Mouse (Mus musculus) midbrain, embryonic 16.5 days (tissue): ENCODE results near the gene Actrt2. TPM values are rescaled to one million over a fixed set of nuclear protein-coding genes. Genes with fewer than 3 reads are reported as not detected.

Source experiments
- ATAC-seq: fragments of 200-750 bp; cut with Nextera tagmentation; 2 replicates; pipeline ENCODE4 v1.8.0; 2017; ENCODE audit warnings: moderate TSS enrichment
- H3K27ac ChIP-seq: fragments of 300-500 bp; sonication (generic); 2 replicates; pipeline ENCODE4 v1.5.1; 2014; ENCODE audit warnings: mild to moderate bottlenecking, low read length, mixed read lengths
- H3K27me3 ChIP-seq: fragments of 300-500 bp; sonication (generic); 2 replicates; pipeline ENCODE4 v1.6.1; 2014; ENCODE audit warnings: low read depth, low read length, mixed read lengths; ENCODE audit not compliant: control insufficient read depth, insufficient read depth
- H3K36me3 ChIP-seq: fragments of 300-500 bp; sonication (generic); 2 replicates; pipeline ENCODE4 v1.6.1; 2014; ENCODE audit warnings: mild to moderate bottlenecking, low read length, moderate library complexity, mixed read lengths; ENCODE audit not compliant: control insufficient read depth, insufficient read depth
- H3K4me1 ChIP-seq: fragments of 300-500 bp; sonication (generic); 2 replicates; pipeline ENCODE4 v1.6.1; 2014; ENCODE audit warnings: mild to moderate bottlenecking, low read length, mixed read lengths; ENCODE audit not compliant: control insufficient read depth, insufficient read depth
- H3K4me2 ChIP-seq: fragments of 300-500 bp; sonication (generic); 2 replicates; pipeline ENCODE4 v1.6.1; 2014; ENCODE audit warnings: mild to moderate bottlenecking, low read length, mixed read lengths
- H3K4me3 ChIP-seq: fragments of 300-500 bp; sonication (generic); 2 replicates; pipeline ENCODE4 v1.5.1; 2014; ENCODE audit warnings: low read depth, mild to moderate bottlenecking, low read length, moderate library complexity, mixed read lengths
- H3K9ac ChIP-seq: fragments of 300-500 bp; sonication (generic); 2 replicates; pipeline ENCODE4 v1.6.1; 2014; ENCODE audit warnings: low read depth, low read length, mixed read lengths
- H3K9me3 ChIP-seq: fragments of 300-500 bp; sonication (generic); replicated peaks from 2 replicates; pipeline ENCODE4 v1.6.1; 2014; ENCODE audit warnings: mild to moderate bottlenecking, low read length, mixed read lengths; ENCODE audit not compliant: control insufficient read depth, poor library complexity, severe bottlenecking
- WGBS: fragments of 180-500 bp; shearing (Covaris S2); extraction: QIAGEN DNeasy Blood & Tissue Kit; methylation state at CpG from one replicate; pipeline ENCODE4 v1.1.7; 2014; 5-methylcytosine and 5-hydroxymethylcytosine counted together
- polyA plus RNA-seq: library from polyadenylated mRNA; unstranded; fragments of >200 nt; fragmentation: Nextera tagmentation; extraction: Ambion mirVana; gene quantifications from 2 replicates; pipeline ENCODE4 v1.2.1, GENCODE M21; 2015

Actrt2 gene
- polyA plus RNA-seq, 1 experiment from 2014 or later: not detected

- WGBS: 66% methylated on average over 7 of the region's 7 CpGs
- Histone ChIP-seq H3K4me1 (no peaks in the 10 kb centered on the region), H3K4me3 (no peak overlapping the region), H3K27me3 (no peaks in the 10 kb centered on the region; the same call in 1 of the 2 replicates), H3K27ac (no peak overlapping the region; the same call in 1 of the 2 replicates), H3K36me3 (no peaks in the 10 kb centered on the region), H3K9ac (no peak overlapping the region), H3K9me3 (no peaks in the 10 kb centered on the region), H3K4me2 (no peak overlapping the region)
- ATAC-seq: no peak
Measured at GRCm38 (mm10) chr4:154703426-154704070, 35.9 kb upstream of the Actrt2 start.

- Histone ChIP-seq H3K9ac (no peak overlapping the region), H3K27ac (no peak overlapping the region), H3K9me3 (no peaks in the 10 kb centered on the region), H3K4me1 (peaks cover 4% of the 10 kb centered on the region; the same call in 1 of the 2 replicates), H3K27me3 (no peaks in the 10 kb centered on the region; the same call in 1 of the 2 replicates), H3K36me3 (no peaks in the 10 kb centered on the region), H3K4me3 (no peak overlapping the region), H3K4me2 (no peak overlapping the region)
- WGBS: 92% methylated on average over 7 of the region's 7 CpGs
- no peak for ATAC-seq
Measured at GRCm38 (mm10) chr4:154702931-154703330, 35.3 kb upstream of the Actrt2 start.

- no peak overlapping the region for H3K4me3 ChIP-seq
- H3K9me3 ChIP-seq: no peaks in the 10 kb centered on the region
- WGBS: 63% methylated on average over 6 of the region's 6 CpGs
Measured at GRCm38 (mm10) chr4:154702186-154702585, 34.5 kb upstream of the Actrt2 start.

GRCm38 (mm10) chr4:154700921-154701412 is 33.3 kb upstream of the Actrt2 start:
- Histone ChIP-seq H3K36me3 (no peaks in the 10 kb centered on the region), H3K4me3 (no peak overlapping the region), H3K9ac (no peak overlapping the region), H3K4me2 (no peak overlapping the region), H3K9me3 (no peaks in the 10 kb centered on the region), H3K4me1 (peaks cover 6% of the 10 kb centered on the region; the same call in 1 of the 2 replicates), H3K27me3 (no peaks in the 10 kb centered on the region; the same call in none of the 2 replicates), H3K27ac (no peak overlapping the region)
- ATAC-seq: no peak
- WGBS: 91% methylated on average over 13 of the region's 13 CpGs

More at GRCm38 (mm10) chr4:154702186-154702585, 34.5 kb upstream of the Actrt2 start:
- Histone ChIP-seq H3K4me2 (no peak overlapping the region), H3K9ac (no peak overlapping the region), H3K27ac (no peak overlapping the region), H3K27me3 (no peaks in the 10 kb centered on the region; the same call in 1 of the 2 replicates), H3K4me1 (peaks cover 6% of the 10 kb centered on the region; the same call in 1 of the 2 replicates), H3K36me3 (no peaks in the 10 kb centered on the region)
- no peak for ATAC-seq

- Histone ChIP-seq H3K27me3 (no peaks in the 10 kb centered on the region; the same call in none of the 2 replicates), H3K4me1 (peaks cover 6% of the 10 kb centered on the region; the same call in 1 of the 2 replicates), H3K27ac (no peak overlapping the region), H3K36me3 (no peaks in the 10 kb centered on the region), H3K4me3 (no peak overlapping the region), H3K4me2 (no peak overlapping the region), H3K9ac (no peak overlapping the region), H3K9me3 (no peaks in the 10 kb centered on the region)
- ATAC-seq: no peak
- 93% methylated on average over 6 of the region's 6 CpGs for WGBS
Measured at GRCm38 (mm10) chr4:154700436-154700835, 32.8 kb upstream of the Actrt2 start.

- H3K4me2 ChIP-seq: no peak overlapping the region
Measured at GRCm38 (mm10) chr4:154699236-154699635, 31.6 kb upstream of the Actrt2 start.

GRCm38 (mm10) chr4:154698631-154699030 is 31.0 kb upstream of the Actrt2 start:
- ATAC-seq: no peak

More at GRCm38 (mm10) chr4:154699236-154699635, 31.6 kb upstream of the Actrt2 start:
- Histone ChIP-seq H3K36me3 (no peaks in the 10 kb centered on the region), H3K27ac (no peak overlapping the region), H3K4me1 (peaks cover 6% of the 10 kb centered on the region; the same call in 1 of the 2 replicates), H3K4me3 (no peak overlapping the region), H3K9me3 (no peaks in the 10 kb centered on the region), H3K9ac (no peak overlapping the region), H3K27me3 (no peaks in the 10 kb centered on the region; the same call in none of the 2 replicates)
- no peak for ATAC-seq
- WGBS: 94% methylated on average over 8 of the region's 8 CpGs

GRCm38 (mm10) chr4:154698021-154698590 is 30.4 kb upstream of the Actrt2 start:
- Histone ChIP-seq H3K4me3 (no peak overlapping the region), H3K4me1 (peaks cover 6% of the 10 kb centered on the region; the same call in 1 of the 2 replicates), H3K27me3 (no peaks in the 10 kb centered on the region; the same call in none of the 2 replicates), H3K9me3 (no peaks in the 10 kb centered on the region), H3K27ac (peak overlapping the region; percentile 35; the same call in 1 of the 2 replicates), H3K36me3 (no peaks in the 10 kb centered on the region), H3K9ac (no peak overlapping the region), H3K4me2 (no peak overlapping the region)
- ATAC-seq: no peak
- WGBS: 51% methylated on average over 16 of the region's 16 CpGs

More at GRCm38 (mm10) chr4:154698631-154699030, 31.0 kb upstream of the Actrt2 start:
- Histone ChIP-seq H3K9ac (no peak overlapping the region), H3K4me1 (peaks cover 6% of the 10 kb centered on the region; the same call in 1 of the 2 replicates), H3K27me3 (no peaks in the 10 kb centered on the region; the same call in none of the 2 replicates), H3K4me3 (no peak overlapping the region), H3K36me3 (no peaks in the 10 kb centered on the region), H3K27ac (no peak overlapping the region), H3K4me2 (no peak overlapping the region), H3K9me3 (no peaks in the 10 kb centered on the region)
- WGBS: 94% methylated on average over 1 of the region's 1 CpGs

GRCm38 (mm10) chr4:154697476-154697875 is 29.8 kb upstream of the Actrt2 start:
- Histone ChIP-seq H3K27me3 (no peaks in the 10 kb centered on the region; the same call in none of the 2 replicates), H3K9me3 (no peaks in the 10 kb centered on the region), H3K4me2 (no peak overlapping the region), H3K4me1 (peaks cover 6% of the 10 kb centered on the region; the same call in 1 of the 2 replicates), H3K27ac (no peak overlapping the region), H3K9ac (no peak overlapping the region), H3K4me3 (no peak overlapping the region), H3K36me3 (no peaks in the 10 kb centered on the region)
- ATAC-seq: no peak
- WGBS: 75% methylated on average over 5 of the region's 5 CpGs
